Mouse (Mus musculus) heart, postnatal 0 days (tissue): ENCODE data around the gene Olfr149.

Experiments
- CTCF ChIP-seq: IDR thresholded peaks from 2 replicates; pipeline ENCODE4 v1.5.1; 2016; ENCODE audit warnings: antibody characterized with exemption, control low read depth, low read depth
- EP300 ChIP-seq: IDR thresholded peaks from 2 replicates; pipeline ENCODE4 v1.6.1; 2016; ENCODE audit warnings: antibody characterized with exemption, low read depth

GRCm38 (mm10) chr9:39669723-39670122, 37.2 kb downstream of the Olfr149 start:
- TF ChIP-seq CTCF (no peak), EP300 (no peak)
